Mouse (Mus musculus) 3134 (cell line): ENCODE measurements around the gene Pdlim5.

Source experiments
- DNase-seq: peaks from one replicate; pipeline ENCODE4 v3.0.0-alpha.2; 2011; ENCODE audit warnings: low spot score; ENCODE audit not compliant: insufficient read length; ENCODE audit errors: extremely low read depth

The Pdlim5 gene

GRCm38 (mm10) chr3:142343786-142344185 lies 51.7 kb downstream of the Pdlim5 start:
- DNase-seq, result no peak

GRCm38 (mm10) chr3:142340701-142341100 lies 54.8 kb downstream of the Pdlim5 start:
- no peak for DNase-seq

- DNase-seq, result no peak
Measured at GRCm38 (mm10) chr3:142339440-142340251, 55.9 kb downstream of the Pdlim5 start.

- DNase-seq, result no peak
Measured at GRCm38 (mm10) chr3:142338058-142338457, 57.4 kb downstream of the Pdlim5 start.

GRCm38 (mm10) chr3:142334496-142334895 lies 61.0 kb downstream of the Pdlim5 start:
- no peak for DNase-seq

- no peak for DNase-seq
Measured at GRCm38 (mm10) chr3:142333458-142333857, 62.0 kb downstream of the Pdlim5 start.

- peak; percentile 49 for DNase-seq
Measured at GRCm38 (mm10) chr3:142332716-142333115, 62.8 kb downstream of the Pdlim5 start.

GRCm38 (mm10) chr3:142331872-142332554 lies 63.5 kb downstream of the Pdlim5 start:
- no peak for DNase-seq

- no peak for DNase-seq
Measured at GRCm38 (mm10) chr3:142330425-142330824, 65.1 kb downstream of the Pdlim5 start.

GRCm38 (mm10) chr3:142323592-142323991 lies 71.9 kb downstream of the Pdlim5 start:
- DNase-seq, result no peak

- peak; percentile 46 for DNase-seq
Measured at GRCm38 (mm10) chr3:142321930-142322329, 73.6 kb downstream of the Pdlim5 start.

GRCm38 (mm10) chr3:142318147-142318546 lies 77.3 kb downstream of the Pdlim5 start:
- peak; percentile 70 for DNase-seq

- DNase-seq, result no peak
Measured at GRCm38 (mm10) chr3:142316138-142316740, 79.3 kb downstream of the Pdlim5 start.

GRCm38 (mm10) chr3:142311075-142311474 lies 84.4 kb downstream of the Pdlim5 start:
- DNase-seq, result no peak

- no peak for DNase-seq
Measured at GRCm38 (mm10) chr3:142310446-142310845, 85.0 kb downstream of the Pdlim5 start.

- DNase-seq, result no peak
Measured at GRCm38 (mm10) chr3:142295287-142295676, 100.2 kb downstream of the Pdlim5 start.

GRCm38 (mm10) chr3:142294616-142295286 lies 100.7 kb downstream of the Pdlim5 start:
- DNase-seq, result no peak

- no peak for DNase-seq
Measured at GRCm38 (mm10) chr3:142293561-142293960, 101.9 kb downstream of the Pdlim5 start.

- DNase-seq, result peak; percentile 39
Measured at GRCm38 (mm10) chr3:142282706-142283105, 112.8 kb downstream of the Pdlim5 start.

GRCm38 (mm10) chr3:142281656-142282055 lies 113.8 kb downstream of the Pdlim5 start:
- no peak for DNase-seq

- no peak for DNase-seq
Measured at GRCm38 (mm10) chr3:142281093-142281445, 114.4 kb downstream of the Pdlim5 start.
